Mouse (Mus musculus): ENCODE measurements at regions not wholly inside any gene's neighbourhood (a gene's known extent, or its start where the extent isn't known, plus 50 kb on each side); places are given as distances from the start of the nearest gene placed in this dataset.
A peak's percentile ranks its signal among the peaks of the same experiment; 100 is the strongest.

DNA sequence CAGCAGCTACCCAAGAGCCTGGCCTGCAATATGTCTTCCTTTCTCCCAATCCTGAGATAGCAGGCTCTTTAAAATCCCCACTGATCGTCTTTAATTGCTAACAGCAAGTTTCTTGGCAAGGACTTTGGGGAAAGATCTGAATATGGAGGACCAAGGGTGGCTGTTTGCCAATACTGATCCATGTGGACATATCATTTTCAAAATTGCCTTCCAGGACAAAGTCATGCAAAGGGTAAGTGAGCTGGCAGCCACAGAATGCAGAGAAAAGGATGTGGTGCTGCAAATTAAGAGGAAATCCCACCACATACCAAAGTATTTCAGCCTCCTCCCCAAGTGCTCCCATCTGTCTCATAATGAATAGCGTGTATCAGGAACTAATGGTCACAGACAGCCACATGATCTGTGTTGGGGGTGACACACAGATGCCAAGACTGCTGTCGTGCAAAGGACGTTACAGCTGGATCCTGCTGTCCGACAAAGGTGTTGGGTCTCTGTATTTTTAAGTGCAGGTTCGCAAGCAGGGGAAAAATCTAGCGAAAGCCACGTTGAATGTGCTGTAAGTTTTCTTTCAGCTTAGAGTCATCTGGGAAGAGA is 87.6 kb upstream of the 1700024P04Rik start:
- Histone ChIP-seq H3K4me3 (no peak overlapping the region), H3K27ac (peak overlapping the region; percentile 55), H3K27me3 (no peaks in the 10 kb centered on the region), H3K4me2 (no peak overlapping the region), H3K9me3 (no peaks in the 10 kb centered on the region), H3K9ac (no peak overlapping the region), H3K36me3 (no peaks in the 10 kb centered on the region), H3K4me1 (peaks cover 34% of the 10 kb centered on the region)
- WGBS: 41% methylated on average over 8 of the region's 8 CpGs
- ATAC-seq (ENCODE audit: insufficient number of reproducible peaks, low FRiP score, low TSS enrichment, low read depth): peak; percentile 64

DNA sequence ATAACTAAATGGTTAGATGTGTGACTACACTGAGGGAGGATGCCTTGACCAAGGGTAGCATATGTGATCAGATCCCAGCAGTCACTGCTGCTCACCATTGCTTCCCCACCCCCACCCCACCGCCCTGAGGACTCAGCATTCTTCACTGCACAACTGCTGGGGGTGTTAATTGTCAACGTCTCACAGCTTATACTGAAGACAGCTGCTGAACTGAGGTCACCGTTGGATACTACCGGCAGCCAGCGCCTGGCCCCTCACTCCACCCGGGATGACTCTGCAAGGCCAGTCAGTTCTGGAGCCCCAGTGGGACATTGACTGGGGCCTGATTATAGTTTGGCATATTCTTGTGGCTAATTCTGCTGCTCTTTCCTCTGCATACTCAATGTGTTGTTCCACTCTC is 87.0 kb upstream of the 1700024P04Rik start:
- H3K27me3 ChIP-seq: no peaks in the 10 kb centered on the region
- WGBS: 26% methylated on average over 6 of the region's 6 CpGs
- no peaks in the 10 kb centered on the region for H3K36me3 ChIP-seq
- no peaks in the 10 kb centered on the region for H3K9me3 ChIP-seq
- H3K4me2 ChIP-seq: no peak overlapping the region
- peaks cover 34% of the 10 kb centered on the region for H3K4me1 ChIP-seq
- H3K27ac ChIP-seq: peak overlapping the region; percentile 55
- H3K4me3 ChIP-seq: no peak overlapping the region
- no peak overlapping the region for H3K9ac ChIP-seq
- ATAC-seq (ENCODE audit: insufficient number of reproducible peaks, low FRiP score, low TSS enrichment, low read depth): peak; percentile 66

DNA sequence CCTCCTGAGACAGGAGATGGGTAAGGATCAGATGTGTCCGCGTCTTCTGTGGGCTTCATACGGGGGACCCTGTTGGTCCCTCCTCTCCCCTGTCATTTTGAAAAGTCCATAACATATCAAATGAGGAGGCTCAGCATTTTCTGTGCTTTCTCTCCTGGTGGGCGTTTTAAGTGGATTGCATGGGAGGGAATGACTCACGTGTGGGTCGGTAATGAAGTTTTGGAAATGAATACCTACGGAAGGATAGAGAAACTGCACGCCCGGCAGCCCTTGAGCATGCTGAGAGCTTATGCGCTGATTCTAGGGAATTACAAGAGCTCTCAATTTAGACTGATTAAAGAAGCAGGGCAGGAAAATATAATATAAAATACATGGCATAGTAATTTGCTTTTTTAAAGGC is 85.4 kb upstream of the 1700024P04Rik start:
- H3K4me1 ChIP-seq: peaks cover 34% of the 10 kb centered on the region
- WGBS: 85% methylated on average over 10 of the region's 10 CpGs
- no peaks in the 10 kb centered on the region for H3K36me3 ChIP-seq
- H3K9ac ChIP-seq: no peak overlapping the region
- ATAC-seq (ENCODE audit: insufficient number of reproducible peaks, low FRiP score, low TSS enrichment, low read depth): no peak
- no peak overlapping the region for H3K4me3 ChIP-seq
- no peak overlapping the region for H3K4me2 ChIP-seq
- H3K27me3 ChIP-seq: no peaks in the 10 kb centered on the region
- H3K9me3 ChIP-seq: no peaks in the 10 kb centered on the region
- H3K27ac ChIP-seq: no peak overlapping the region

DNA sequence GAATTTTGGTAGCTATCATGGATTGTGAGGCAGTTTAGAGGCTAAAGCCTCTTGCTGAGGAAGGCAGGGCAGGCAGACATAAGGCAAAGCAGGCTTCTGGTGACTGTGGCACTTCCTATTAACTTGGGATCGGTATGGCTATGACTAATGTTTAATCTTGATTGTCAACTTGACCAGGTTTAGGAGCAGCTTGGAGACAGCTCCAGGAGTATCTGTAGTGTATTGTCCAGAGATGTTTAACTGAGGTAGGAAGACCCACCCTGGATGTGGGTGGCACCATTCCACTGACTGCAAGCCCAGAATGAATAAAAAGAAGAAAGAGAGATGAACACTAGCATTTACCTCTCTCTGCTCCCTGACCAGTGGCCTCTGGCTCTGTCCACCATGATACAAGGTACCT is 83.1 kb upstream of the 1700024P04Rik start:
- Histone ChIP-seq H3K4me2 (no peak overlapping the region), H3K27ac (no peak overlapping the region), H3K36me3 (no peaks in the 10 kb centered on the region), H3K9me3 (no peaks in the 10 kb centered on the region), H3K9ac (no peak overlapping the region), H3K27me3 (no peaks in the 10 kb centered on the region), H3K4me3 (no peak overlapping the region), H3K4me1 (peaks cover 30% of the 10 kb centered on the region)
- 45% methylated on average over 1 of the region's 1 CpGs for WGBS
- no peak for ATAC-seq (ENCODE audit: insufficient number of reproducible peaks, low FRiP score, low TSS enrichment, low read depth)

DNA sequence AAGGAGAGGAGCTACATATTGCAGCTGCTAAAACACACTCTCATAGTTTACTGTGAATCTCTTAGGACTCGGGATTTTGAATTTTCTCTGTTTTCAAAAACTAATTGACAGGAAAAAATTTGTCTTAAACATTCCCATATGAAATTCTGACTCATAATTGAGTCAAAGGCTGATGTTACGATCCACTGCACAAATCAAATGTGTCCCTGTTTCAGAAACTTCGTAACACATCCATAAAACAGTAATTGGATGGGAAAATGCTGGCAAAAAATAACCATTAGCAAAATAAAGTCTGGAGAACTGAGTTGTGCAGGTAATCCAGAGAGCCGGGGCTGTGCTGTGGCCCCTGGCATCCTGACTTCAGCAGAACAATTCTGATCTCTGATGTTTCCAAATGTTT is 79.1 kb upstream of the 1700024P04Rik start:
- Histone ChIP-seq H3K27ac (0 out of 2 replicates have a peak overlapping the region, but pooled peaks have one; percentile 33), H3K9me3 (no peaks in the 10 kb centered on the region), H3K27me3 (no peaks in the 10 kb centered on the region), H3K36me3 (no peaks in the 10 kb centered on the region), H3K4me3 (no peak overlapping the region), H3K4me2 (no peak overlapping the region), H3K4me1 (peaks cover 11% of the 10 kb centered on the region; the same call in 1 of the 2 replicates), H3K9ac (no peak overlapping the region)
- ATAC-seq (ENCODE audit: insufficient number of reproducible peaks, low FRiP score, low TSS enrichment, low read depth): no peak
- 32% methylated on average over 4 of the region's 4 CpGs for WGBS

DNA sequence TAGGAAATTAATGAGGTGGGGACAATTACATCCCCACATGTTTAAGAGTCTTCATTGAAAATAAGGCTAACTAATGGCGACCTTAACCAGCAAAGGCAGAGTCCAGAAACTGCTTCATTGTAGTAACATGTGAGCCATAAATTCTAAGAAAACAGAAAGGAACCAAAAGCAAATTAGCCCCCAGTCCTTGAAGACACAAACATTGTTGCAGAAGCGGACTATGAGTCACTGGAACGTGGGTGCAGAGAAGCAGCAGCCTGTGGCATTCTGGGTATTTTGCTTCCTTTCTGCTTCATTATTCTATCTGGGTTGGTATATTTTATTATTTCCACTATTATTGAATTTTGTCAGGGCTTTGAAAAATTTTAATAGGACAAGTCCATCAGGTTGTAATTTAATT is 78.6 kb upstream of the 1700024P04Rik start:
- no peak for ATAC-seq (ENCODE audit: insufficient number of reproducible peaks, low FRiP score, low TSS enrichment, low read depth)
- 34% methylated on average over 3 of the region's 3 CpGs for WGBS
- Histone ChIP-seq H3K27me3 (no peaks in the 10 kb centered on the region), H3K4me2 (no peak overlapping the region), H3K9ac (no peak overlapping the region), H3K36me3 (no peaks in the 10 kb centered on the region), H3K4me1 (peaks cover 11% of the 10 kb centered on the region; the same call in 1 of the 2 replicates), H3K9me3 (no peaks in the 10 kb centered on the region), H3K27ac (no peak overlapping the region), H3K4me3 (no peak overlapping the region)

DNA sequence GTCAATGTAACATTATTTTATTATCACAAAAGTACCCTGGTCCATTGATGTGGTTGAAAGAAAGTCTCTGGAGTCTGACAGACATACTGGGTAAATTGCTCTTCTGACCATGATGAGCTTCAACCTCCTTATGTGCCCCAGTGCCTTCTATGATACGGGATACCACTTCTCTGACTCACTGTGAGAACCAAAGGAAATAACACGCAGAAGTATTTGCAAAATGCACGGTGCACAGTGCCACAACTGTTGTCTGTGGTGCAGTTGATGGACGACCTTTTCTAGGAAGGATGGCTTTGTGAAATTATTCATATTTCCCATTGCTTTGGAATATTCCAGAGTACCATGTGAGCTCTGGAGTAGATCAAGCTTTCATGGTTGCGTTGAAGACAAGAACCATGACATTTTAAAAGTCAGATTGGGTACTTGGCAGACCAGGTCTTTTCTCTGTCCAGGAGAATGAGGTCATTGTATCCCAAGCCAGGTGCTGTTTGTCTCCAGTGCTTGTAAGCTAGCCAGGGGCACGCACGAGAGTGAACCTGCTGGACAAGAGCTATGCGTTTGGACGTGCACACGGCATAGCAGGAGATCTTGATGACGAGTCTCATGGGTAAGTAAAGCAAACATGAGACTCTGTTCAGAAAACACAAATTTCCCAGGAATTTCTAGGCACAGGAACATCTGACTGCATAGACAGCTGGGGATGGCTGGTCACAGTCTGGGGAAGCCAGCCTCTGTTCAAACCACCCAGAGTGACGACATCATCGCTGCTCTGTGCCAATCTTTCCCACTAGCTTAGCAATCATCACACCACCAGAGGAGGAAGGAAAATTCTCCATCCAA is 74.0 kb upstream of the 1700024P04Rik start:
- Histone ChIP-seq H3K4me1 (peaks cover 5% of the 10 kb centered on the region; the same call in 1 of the 2 replicates), H3K4me2 (no peak overlapping the region), H3K27me3 (no peaks in the 10 kb centered on the region), H3K4me3 (no peak overlapping the region), H3K36me3 (no peaks in the 10 kb centered on the region), H3K27ac (no peak overlapping the region), H3K9me3 (no peaks in the 10 kb centered on the region), H3K9ac (no peak overlapping the region)
- ATAC-seq (ENCODE audit: insufficient number of reproducible peaks, low FRiP score, low TSS enrichment, low read depth): peak; percentile 76
- WGBS: 59% methylated on average over 13 of the region's 13 CpGs

DNA sequence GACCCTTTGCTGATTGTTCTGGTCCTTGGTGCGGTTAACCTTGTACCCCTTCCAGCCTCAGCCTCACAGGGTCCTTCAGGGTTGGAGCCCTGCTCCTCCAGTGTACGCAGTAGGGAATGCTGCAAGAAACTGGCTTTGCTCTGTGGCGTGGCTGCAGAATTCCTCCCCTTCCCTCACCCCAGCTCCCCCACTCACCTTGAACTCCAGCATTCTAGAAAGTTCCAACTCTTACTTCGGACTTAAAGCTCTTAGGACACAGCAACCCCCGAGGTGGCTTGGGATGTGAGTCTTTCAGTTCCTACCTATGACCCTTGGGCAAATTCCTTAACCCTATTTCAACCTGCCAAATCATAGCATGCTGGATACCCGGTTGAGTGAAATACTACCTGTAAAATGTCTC is 73.3 kb upstream of the 1700024P04Rik start:
- no peak overlapping the region for H3K27ac ChIP-seq
- no peak overlapping the region for H3K4me2 ChIP-seq
- H3K36me3 ChIP-seq: no peaks in the 10 kb centered on the region
- H3K9ac ChIP-seq: no peak overlapping the region
- no peak overlapping the region for H3K4me3 ChIP-seq
- WGBS: 75% methylated on average over 6 of the region's 6 CpGs
- no peak for ATAC-seq (ENCODE audit: insufficient number of reproducible peaks, low FRiP score, low TSS enrichment, low read depth)
- H3K27me3 ChIP-seq: no peaks in the 10 kb centered on the region
- no peaks in the 10 kb centered on the region for H3K9me3 ChIP-seq
- H3K4me1 ChIP-seq: peaks cover 2% of the 10 kb centered on the region; the same call in 1 of the 2 replicates

DNA sequence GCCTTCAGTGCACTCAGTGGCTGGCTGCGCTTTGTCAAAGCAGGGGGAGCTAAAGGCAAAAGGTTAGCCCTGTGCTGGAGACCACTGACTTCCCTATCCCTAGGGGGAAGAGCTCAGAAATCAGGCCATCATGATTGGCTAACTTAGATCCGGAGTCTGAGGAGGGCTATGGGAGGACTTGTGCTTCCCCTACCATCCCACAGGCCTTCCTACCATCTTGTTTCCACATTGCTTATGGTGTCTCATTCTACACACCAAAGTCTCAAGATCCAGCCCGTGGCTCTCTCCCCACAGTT is 72.9 kb upstream of the 1700024P04Rik start:
- WGBS: 72% methylated on average over 3 of the region's 3 CpGs
- Histone ChIP-seq H3K4me1 (no peaks in the 10 kb centered on the region; the same call in 1 of the 2 replicates), H3K27me3 (no peaks in the 10 kb centered on the region), H3K36me3 (no peaks in the 10 kb centered on the region), H3K27ac (no peak overlapping the region), H3K9me3 (no peaks in the 10 kb centered on the region), H3K9ac (no peak overlapping the region), H3K4me2 (no peak overlapping the region), H3K4me3 (no peak overlapping the region)
- no peak for ATAC-seq (ENCODE audit: insufficient number of reproducible peaks, low FRiP score, low TSS enrichment, low read depth)

DNA sequence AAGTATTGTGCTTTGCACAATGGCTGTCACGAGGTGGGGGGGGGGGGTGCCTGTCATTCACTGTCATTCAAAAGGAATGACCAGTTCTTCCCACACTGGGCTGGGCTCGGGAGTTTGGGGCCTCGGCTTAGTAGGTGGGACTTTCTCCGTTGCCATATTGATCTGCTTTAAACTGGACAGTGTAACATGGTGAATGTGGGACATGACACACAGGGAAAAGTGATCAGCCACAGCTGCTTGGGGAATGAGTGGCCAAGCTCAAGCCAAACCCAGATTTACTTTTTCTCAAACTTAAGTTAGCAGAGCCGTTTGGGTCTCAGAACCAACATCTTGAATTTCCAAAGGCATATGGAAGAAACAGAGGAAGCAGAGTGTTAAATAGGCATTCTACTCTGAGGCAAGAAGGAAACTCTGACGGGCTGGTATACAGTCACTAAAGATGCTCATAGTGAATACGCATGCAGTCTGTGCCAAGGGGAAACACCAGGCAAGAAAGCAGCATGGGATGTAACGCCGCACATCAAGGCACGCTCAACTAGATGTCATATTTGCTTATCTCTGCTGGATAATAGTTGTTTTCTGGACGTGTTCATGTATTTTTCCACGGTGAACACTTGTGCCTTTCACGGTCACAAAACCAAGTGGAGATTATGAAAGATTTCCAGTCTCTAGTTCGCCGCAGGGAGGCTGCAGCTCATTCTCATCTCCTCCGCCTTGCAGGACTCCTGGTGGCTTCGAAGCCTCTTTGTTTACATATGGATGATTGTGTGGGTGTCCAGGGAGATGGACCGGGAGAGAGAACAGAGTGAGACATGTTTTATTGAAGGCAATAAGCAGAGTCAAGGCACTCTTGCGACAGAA is 72.3 kb upstream of the 1700024P04Rik start:
- Histone ChIP-seq H3K4me3 (no peak overlapping the region), H3K27ac (0 out of 2 replicates have a peak overlapping the region, but pooled peaks have one; percentile 1), H3K4me2 (no peak overlapping the region), H3K27me3 (no peaks in the 10 kb centered on the region), H3K36me3 (no peaks in the 10 kb centered on the region), H3K4me1 (no peaks in the 10 kb centered on the region; the same call in 1 of the 2 replicates), H3K9ac (no peak overlapping the region), H3K9me3 (no peaks in the 10 kb centered on the region)
- no peak for ATAC-seq (ENCODE audit: insufficient number of reproducible peaks, low FRiP score, low TSS enrichment, low read depth)
- 68% methylated on average over 19 of the region's 19 CpGs for WGBS

DNA sequence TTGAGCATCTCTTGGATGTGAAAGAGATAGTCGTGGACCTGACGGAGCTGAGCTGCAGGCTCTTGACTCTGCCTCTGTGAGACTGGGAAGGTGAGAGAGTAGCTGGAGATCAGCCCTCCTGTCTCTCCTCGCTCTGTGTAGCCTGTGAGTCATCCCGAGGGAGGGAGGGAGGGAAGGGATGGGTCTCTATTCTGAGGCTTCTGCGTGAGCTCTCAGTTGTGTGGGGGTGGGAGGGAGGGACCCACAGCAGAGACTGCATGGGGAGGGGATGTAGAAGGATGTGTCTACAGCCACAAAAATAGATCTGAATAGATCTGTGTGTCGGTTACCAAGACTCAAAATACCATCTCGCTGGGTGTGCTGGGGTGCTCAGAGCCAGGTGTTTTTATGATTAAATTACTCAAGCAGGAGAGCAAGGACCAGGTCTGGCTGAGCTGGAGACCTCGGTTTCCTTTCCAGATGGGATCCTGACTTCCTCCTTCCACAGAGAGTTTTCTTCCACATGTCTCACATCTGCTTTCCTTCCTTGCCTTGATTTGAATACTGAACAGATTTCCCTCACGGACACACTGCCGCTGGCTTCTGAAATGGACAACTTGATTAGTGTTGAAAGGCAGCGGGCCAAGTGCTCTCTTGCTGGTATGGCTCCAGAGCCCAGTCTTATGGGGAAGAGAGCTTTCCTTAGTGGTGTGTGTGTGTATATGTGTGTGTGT is 71.4 kb upstream of the 1700024P04Rik start:
- no peak overlapping the region for H3K27ac ChIP-seq
- H3K9me3 ChIP-seq: no peaks in the 10 kb centered on the region
- no peaks in the 10 kb centered on the region; the same call in 1 of the 2 replicates for H3K4me1 ChIP-seq
- H3K36me3 ChIP-seq: no peaks in the 10 kb centered on the region
- no peak overlapping the region for H3K4me3 ChIP-seq
- no peak overlapping the region for H3K9ac ChIP-seq
- 26% methylated on average over 11 of the region's 11 CpGs for WGBS
- H3K4me2 ChIP-seq: no peak overlapping the region
- no peak for ATAC-seq (ENCODE audit: insufficient number of reproducible peaks, low FRiP score, low TSS enrichment, low read depth)
- no peaks in the 10 kb centered on the region for H3K27me3 ChIP-seq
